Mouse (Mus musculus) T-cell, adult 2 months (primary cell): Measurements from ENCODE around the gene Kremen2.

Experiments
- DNase-seq: peaks from one replicate; pipeline ENCODE4 v3.0.0; 2022; ENCODE audit warnings: low spot score

Kremen2 gene

DNA sequence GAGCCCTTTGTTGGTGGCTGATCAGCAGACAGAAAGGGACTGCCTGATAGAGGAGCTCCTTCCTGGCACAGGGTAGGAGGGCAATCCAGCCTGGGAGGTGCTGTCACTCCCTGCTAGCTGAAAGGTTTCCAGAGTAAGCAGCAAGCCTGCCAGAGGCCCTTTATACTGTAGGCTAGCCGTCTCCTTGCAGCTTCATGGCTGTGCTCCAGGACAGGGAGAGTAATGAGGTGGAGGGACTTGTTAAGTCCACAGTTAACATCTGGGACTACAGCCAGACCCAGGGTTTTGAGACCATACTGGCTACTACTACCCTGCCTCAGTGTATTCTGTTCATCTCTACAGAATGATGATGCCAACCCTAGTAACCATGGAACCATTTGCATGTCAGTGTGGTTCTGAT is 11.3 kb downstream of the Kremen2 start:
- DNase-seq, result no peak

DNA sequence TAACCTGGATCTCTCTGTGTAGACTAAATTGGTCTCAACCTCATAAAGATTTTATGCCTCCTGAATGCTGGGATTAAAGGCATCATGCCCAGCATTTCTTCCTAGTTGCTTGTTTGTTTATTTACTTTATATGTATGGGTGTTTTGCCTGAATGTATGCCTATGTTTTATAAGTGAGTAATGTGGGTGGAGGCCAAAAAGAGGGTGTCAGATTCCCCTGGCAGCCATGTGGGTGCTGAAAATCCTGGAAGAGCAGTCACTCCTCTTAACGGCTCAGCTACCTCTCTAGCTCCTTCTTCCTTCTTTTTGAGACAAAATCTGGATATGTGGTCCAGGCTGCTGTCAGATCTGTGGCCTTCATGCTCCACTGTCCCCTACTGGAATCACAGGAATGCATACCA is 15.2 kb downstream of the Kremen2 start:
- DNase-seq, result no peak

DNA sequence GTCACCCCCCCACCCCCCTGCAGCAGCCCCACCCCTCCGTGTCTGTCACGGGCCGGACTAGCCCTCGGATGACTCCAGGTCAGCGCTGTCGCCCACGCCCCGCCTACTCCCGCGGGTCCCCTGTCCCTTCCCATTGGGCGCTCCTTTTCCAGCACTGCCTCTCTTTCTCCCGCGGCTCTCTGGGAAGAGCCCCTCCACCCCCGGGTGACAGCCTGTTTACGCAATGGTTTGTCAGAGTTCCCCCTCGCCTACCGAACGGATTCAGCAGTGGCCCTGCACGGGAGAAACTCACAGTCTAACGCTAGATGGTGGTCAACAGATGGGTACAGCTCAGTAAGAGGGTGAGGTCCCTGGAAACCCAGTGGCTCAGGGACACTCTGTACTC is 18.9 kb downstream of the Kremen2 start:
- peak; percentile 23 for DNase-seq

DNA sequence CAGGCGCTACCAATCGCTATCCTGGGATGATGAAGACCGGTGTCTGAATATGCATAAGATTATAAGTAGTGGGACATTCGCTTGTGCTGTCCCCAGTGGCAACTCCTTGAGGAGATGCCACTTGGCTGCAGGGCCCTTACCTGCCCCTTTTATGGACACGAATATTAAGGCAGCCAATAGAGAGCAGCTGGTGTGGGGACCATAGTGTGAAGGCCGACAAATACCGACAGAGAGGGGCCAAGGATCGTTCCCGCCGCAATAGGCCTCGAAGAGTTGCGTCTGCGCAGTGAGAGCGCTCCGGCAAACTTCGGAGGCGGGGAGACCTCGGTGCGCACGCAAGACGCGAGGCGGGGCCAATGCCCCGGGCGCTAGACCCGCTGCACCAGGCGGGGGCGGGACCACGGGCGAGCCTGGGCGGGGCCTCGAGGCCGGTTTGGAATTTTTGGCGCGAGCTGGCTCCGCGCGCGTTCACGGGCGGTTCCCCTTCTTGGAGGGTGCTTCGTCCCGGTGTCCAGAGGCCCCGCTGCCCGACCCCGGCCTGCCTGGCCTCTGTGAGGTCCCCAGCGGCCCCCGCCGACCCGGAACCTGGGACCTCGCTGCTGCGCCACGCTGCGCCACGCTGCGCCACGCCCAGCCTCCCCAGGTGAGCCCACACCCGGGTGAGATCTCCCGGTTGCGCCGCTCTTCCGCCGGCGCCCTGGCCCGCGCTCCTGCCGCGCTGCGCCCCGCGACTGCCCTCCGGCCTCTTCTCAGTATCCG is 19.5 kb downstream of the Kremen2 start, which contains the start of gene Pkmyt1:
Gene Pkmyt1 (plus strand): TSS at position 338 of the 759 bp plus-strand sequence.
- peak; percentile 95 for DNase-seq

DNA sequence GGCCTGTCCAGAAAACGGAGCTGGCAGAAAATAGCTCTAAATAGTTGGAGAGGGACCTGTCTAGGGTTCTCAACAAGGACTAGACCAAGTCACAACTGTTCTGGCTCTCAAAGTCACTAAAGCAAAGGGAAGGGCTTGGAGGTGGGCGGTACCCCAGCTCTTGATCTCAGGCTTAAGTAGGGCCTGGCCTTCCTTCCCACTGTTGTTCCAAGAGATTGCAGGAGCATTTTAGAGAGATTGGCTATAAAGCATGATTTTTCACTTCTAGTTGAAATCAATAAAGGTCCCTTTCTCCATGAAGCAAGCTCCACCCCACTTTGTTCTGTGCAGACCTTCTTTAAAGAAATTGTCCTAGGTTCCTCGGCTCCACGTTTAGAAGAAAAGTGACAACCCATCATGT is 20.2 kb downstream of the Kremen2 start:
- DNase-seq, result no peak

DNA sequence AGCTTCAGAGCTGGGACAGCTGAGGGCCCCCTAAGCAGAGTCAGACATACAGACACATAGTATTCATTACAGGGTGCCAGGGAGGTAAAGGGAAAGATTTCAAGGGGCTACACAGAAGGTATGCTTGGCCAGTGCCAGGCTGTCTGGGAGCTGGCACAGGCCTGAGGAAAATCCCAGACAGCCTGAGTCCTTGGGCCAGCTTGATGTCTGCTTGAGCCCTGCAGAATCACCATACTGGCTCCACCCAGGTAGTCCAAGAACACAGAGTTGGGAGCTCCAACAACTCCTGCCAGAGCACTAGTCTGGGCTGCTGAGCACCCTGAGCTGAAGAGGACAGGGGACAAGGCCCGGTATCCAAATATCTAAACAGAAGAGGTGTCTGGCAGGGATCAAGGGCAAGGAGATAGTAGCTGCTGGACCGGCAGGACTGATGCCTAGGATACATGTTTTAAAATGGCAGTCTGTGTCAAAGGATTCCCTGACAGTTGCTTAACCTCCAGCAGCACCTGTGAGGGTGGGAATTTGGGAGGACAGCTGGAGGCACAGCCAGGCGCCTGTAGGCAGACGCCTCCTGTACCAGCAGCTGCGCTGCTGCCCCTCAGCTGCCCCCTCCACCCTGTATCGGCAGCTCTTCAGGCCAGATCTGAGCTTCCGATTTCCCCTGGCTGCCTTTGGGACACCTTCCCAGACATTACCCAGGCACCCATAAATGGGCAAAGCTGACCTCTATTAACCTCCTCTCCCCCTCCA is 23.1 kb downstream of the Kremen2 start, which contains the start of gene 1520401A03Rik:
Gene 1520401A03Rik (minus strand): TSS at position 408 of the 750 bp plus-strand sequence.
- DNase-seq, result no peak

DNA sequence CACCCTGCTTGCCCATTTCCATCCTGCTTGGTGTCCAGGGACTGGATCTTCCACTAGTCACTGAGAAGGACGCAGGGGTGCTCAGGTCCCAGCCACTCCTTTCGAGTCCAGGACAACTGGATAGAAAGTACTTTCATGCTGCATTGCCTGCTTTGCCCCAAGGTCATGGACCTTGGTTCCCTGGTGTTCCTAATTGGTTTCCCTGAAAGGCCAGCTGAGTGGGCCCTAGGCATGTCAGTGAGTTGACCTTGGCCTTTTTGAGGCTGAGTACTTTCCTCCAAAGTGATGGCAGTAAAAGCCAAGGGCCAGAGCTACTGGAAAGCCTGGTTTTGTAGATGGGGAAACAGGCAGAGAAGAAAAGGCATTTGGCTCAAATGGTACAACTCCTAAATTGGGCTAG is 23.7 kb downstream of the Kremen2 start:
- DNase-seq, result no peak

DNA sequence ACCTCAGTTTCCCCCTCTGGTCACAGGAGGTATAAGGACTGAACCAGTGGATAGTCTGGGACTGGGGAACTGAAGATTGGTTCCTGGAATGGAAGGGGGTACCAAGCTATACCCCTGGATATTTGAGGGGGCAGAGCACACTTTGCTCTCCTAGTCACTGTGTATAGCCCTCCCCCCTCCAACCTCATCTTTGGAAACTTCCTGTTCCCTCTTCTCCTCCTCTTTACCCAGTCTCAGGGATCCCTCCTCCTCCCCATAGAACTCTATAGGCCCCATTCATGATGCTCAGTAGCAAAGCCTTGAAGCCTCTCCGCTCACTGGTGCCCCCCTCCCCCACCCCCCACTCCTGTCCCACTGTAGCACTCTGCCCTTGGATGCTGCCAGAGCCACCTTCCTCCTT is 26.2 kb downstream of the Kremen2 start:
- no peak for DNase-seq

DNA sequence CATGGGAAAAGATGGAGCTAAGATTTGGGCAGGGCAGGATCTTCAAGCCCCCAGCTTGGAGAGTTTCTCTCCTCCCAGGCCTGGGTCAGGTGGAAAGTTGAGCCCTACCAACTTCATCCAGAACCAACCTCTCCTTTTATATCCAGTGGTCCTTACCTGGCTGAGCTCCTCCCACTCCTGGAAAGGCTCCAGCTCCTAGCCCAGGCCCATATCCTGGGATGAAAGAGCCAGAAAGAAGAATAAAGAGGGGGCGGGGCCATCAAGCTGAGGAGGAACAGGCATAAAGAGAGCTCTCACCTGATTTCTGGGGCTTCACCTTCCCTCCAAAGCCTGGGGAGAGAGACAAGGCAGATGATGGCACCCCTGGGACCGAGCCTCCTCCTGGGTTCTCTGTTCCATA is 28.6 kb downstream of the Kremen2 start:
- no peak for DNase-seq

DNA sequence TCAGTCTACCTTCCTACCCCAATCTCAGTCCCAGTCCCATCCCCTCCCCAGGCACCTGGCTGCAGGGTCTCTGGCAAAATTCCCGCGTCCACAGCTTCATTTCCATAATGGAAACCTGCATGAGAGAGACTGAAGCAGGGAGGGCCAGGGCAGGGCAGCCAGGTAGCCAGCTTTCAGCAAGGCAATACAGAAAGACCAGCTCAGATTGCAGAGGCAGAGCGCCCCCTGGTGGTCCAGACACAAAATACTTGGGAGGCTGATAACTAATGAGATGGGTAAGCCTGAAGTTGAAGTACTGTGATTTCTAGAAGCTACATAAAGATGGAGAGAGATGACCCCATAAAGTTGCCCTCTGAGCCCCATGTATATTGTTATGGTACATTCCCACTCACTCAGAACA is 39.4 kb downstream of the Kremen2 start:
- DNase-seq, result peak; percentile 69

DNA sequence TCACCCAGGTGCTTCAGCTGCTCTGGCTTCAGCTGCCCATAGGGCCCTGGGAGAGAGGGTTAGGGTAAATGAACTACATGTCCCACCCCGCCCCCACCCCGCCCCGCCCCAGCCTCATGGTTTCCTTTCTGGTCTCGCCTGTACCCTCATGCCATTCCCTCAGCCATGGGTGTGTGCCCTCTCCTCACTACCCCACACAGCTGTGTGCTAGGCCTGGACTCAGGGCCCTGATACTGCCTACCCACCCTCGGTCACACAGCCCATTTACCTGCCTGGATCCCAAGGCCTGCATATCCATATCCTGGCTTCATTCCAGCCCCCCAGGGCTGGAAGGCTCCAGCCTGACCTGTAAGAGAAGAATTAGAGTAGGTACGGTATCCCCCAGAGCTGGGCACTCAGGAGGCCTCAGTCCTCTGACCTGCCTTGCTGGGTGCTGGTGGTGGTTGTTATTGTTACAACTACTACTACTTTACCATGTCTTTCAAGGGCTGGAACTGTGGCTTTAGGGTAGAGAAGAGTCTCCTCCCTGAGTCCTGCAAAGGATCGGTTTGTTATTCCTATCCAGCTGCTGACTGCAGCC is 40.0 kb downstream of the Kremen2 start:
- DNase-seq, result no peak

DNA sequence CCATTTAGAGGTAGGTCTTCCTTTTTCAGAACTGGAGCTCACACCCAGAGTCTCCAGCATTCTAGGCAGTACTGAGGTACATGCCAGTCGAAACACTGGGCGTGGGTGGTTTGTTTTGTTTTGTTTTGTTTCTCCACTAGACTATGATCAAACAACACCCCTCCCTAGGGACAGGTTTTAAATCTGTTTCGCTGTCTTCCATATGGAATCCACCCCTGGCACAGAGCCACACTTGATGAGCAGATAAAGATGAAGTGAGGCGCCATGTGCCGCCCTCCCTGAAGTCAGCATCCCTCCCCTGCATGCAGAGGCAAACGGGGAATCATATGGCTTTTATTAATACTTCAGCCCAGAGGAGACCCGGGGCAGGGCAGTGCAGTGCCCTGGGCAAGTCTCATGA is 40.9 kb downstream of the Kremen2 start:
- DNase-seq, result no peak

DNA sequence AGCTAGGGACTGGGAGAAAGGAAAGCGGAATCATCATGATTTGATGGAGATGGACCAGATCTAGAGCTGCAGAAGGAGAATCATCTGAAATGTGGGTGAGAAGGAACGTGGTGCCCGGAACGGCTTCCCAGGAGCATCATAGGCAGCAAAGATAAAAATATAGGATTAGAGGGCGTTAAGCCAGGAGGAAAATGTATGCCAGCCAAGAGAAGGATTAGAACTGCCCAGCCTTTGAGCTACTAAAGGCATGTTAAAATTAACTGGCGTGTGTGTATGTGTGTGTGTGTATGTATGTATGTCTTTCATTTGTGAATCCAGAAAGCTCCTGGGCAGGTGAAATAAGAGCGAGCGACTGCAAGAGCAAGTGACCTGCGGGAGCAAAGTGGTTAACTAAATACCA is 42.3 kb downstream of the Kremen2 start:
- DNase-seq, result no peak

DNA sequence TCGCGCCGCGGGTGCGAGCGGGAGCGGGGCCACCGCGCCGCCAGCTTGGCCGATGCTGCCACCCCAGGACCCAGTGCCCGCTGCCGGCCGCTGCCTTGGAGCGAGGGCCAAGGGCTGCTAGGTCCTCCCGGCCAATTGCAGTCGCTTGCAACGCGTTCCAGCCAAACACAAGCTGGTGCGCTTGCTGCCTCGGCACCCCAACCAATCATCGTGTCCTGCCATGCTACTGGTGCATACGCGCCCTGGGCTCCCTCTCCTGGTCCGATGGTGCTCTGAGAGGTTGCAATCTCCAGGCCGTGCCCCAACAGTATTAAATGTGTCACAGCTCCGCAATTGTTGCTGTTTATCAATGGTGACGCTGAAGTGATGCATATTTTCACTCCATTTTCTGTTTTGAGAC is 45.6 kb downstream of the Kremen2 start:
- DNase-seq, result peak; percentile 82

DNA sequence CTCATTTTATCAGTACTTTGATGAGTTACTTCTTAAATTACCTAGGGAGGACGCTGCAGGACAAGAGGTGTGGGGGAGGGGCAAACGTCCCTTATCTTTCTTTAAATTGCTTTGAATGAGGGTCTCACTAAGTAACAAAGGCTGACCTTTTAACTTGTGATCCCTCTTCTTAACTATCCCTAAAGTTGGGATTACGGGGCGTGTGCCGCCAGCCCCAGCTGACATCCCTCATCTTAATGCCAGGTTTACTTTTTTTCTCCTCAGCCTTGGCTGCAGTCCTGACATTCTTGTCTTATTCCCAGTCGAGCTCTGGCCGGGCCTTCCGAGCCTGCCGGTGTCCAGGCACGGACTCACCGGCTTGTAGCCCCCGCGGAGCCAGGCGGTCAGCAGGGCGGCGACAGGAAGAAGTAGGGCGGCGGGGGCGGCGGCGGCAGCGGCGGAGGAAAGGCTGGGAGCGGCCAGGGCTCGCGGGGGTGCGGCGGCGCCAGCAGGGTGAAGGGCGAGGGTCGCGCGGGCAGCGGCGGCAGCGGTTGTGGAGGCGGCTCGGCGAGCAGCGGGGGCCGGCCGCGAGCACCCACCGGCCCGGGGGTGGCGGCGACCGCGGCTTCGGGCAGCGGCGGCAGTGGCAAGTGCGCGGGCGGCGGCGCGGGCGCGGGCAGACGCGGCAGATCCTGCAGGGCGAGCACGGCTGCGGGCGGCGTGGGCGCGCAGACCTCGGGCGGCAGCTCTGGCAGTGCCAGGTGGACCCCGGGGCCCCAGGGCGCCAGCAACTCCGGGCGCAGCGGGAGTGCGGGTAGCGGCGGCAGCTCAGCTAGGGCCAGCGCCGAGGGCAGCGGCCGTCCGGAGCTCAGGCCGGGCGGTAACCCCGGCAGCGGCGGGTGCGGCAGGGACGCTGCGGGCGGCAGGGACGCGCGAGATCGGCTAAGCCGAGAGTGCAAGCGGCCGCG is 46.2 kb downstream of the Kremen2 start:
- no peak for DNase-seq

DNA sequence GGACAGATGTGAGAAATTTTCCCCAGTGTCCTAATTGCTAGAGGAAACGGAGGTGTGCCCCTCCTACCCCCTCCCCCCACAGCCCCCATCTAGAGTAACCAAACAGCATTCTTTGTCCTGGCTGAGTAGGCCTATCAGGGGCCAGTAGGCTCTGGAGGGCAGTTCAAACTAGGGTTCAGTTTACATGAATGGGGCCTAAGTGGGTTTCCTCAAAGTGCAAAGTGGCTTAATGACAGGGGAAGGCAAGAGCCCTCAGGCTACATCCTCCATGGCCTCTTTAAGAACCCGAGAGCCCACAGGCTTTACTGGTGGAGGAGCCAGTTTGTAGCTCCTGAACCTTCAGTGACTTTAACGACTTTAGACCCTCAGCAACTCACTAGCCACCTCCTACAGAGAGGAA is 49.8 kb downstream of the Kremen2 start:
- DNase-seq, result no peak

DNA sequence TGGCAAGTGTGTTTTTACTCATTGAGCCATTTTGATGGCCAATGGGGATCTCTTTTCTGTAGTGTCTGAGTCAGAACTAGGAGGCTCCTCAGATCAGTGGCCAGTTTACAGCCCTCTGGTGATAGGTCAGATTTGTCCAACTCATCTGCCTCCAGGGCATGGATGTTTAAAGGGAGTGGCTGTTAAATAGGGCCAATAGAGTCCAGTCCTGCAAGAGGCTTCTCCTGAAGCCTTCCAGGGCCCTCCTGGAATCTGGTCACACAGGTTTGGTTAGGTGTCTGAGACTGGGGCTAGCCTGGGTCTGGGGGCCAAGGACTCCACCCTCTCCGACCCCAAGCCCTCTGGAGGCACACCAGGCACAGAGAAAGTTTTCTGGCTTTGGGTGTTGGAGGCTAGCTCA is 51.1 kb downstream of the Kremen2 start:
- DNase-seq, result no peak
